Mouse (Mus musculus) layer of hippocampus, adult 2 months (tissue): ENCODE results near the gene Nmnat1. TPM values are rescaled to one million over a fixed set of nuclear protein-coding genes. Genes with fewer than 3 reads are reported as not detected.

ENCODE experiments used
- DNase-seq, 2 experiments: peaks; one replicate each; pipeline ENCODE4 v3.0.0; 2022; ENCODE audit warnings: low spot score in 2 of 2
- H3K27ac ChIP-seq: fragments of 200-600 bp; 2 replicates; pipeline ENCODE4 v1.8.1; 2022
- H3K4me3 ChIP-seq: fragments of 200-600 bp; 2 replicates; pipeline ENCODE4 v1.8.1; 2022; ENCODE audit warnings: mild to moderate bottlenecking
- CTCF ChIP-seq: fragments of 200-600 bp; conservative IDR thresholded peaks from 2 replicates; pipeline ENCODE4 v1.8.1; 2022; ENCODE audit warnings: antibody characterized with exemption, mild to moderate bottlenecking, moderate library complexity
- total RNA-seq, 2 experiments: library from RNA; stranded (reverse); gene quantifications; 2 replicates each; pipeline ENCODE4 v1.2.3; 2021

Gene Nmnat1
- total RNA-seq, 2 experiments from 2014 or later, result 8.9 to 9.0 TPM

DNA sequence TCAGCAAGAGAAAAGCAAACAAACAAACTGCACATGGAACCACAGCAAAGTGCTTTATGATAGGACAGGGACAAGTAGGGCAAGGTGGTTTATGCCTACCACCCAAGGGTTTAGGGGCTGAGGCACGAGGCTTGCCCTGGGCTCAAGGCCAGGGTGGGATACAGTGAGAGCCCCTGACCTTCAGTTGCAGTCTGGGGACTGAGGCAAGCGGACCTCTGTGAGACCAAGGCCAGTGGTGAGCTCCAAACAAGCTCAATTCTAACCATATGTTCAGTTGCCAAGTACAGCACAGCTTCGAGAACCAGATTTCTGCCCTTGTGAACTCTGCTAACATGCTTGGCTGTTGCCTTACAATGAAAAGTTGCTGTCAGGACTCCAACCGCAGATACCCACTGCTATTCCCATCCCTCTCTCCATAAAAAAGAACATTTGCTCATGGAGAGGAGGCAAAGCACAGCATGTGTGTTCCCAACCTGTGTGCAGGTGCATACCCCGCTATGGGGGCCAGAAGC lies 67.1 kb downstream of the Nmnat1 start:
- Histone ChIP-seq H3K4me3 (no peak overlapping the region), H3K27ac (no peak overlapping the region)
- no peak for DNase-seq
- no peak for TF ChIP-seq CTCF

Other genes starting within 250 kb of the Nmnat1 start
- gene Kif1b, start 177.5 kb downstream of the Nmnat1 start, total RNA-seq, result 100 to 1,000 TPM; 403 to 414 TPM
- 100 to 1,000 TPM; 105 to 107 TPM for gene Ube4b, start 58.5 kb downstream of the Nmnat1 start, total RNA-seq
- not detected for gene Rbp7, start 30.2 kb downstream of the Nmnat1 start, total RNA-seq
- not detected for gene Tmem274, start 7.8 kb downstream of the Nmnat1 start, total RNA-seq
- gene Lzic, start within 50 bp of the Nmnat1 start, total RNA-seq, result 10 to 100 TPM; 15.3 to 16.9 TPM
- 10 to 100 TPM; 32.2 to 34.4 TPM for gene Ctnnbip1, start 33.0 kb upstream of the Nmnat1 start, total RNA-seq
- 100 to 1,000 TPM; 748 to 817 TPM for gene Clstn1, start 101.3 kb upstream of the Nmnat1 start, total RNA-seq
- 10 to 100 TPM; 19.6 to 23.5 TPM for gene Pik3cd, start 217.4 kb upstream of the Nmnat1 start, total RNA-seq